Mouse (Mus musculus) embryonic facial prominence, embryonic 13.5 days (tissue): ENCODE measurements around the gene Nfam1. TPM values are rescaled to one million over a fixed set of nuclear protein-coding genes. Genes with fewer than 3 reads are reported as not detected.
"Not testable (repeated sequence)": the region's sequence is repeated elsewhere in the genome, so short reads cannot be mapped to it uniquely, and the experiment has no call there.

Experiments used
- ATAC-seq: fragments of 200-750 bp; cut with Nextera tagmentation; 2 replicates; pipeline ENCODE4 v1.8.0; 2017; ENCODE audit warnings: low read depth; ENCODE audit not compliant: insufficient number of reproducible peaks, insufficient read depth, low FRiP score, low TSS enrichment
- H3K27ac ChIP-seq: fragments of 300-500 bp; sonication (generic); 2 replicates; pipeline ENCODE4 v1.5.1; 2015; ENCODE audit warnings: moderate library complexity, mild to moderate bottlenecking, inconsistent platforms
- H3K27me3 ChIP-seq: fragments of 300-500 bp; sonication (generic); 2 replicates; pipeline ENCODE4 v1.6.1; 2015; ENCODE audit warnings: mild to moderate bottlenecking, inconsistent platforms
- H3K36me3 ChIP-seq: fragments of 300-500 bp; sonication (generic); 2 replicates; pipeline ENCODE4 v1.6.1; 2015; ENCODE audit warnings: mild to moderate bottlenecking, inconsistent platforms
- H3K4me1 ChIP-seq: fragments of 300-500 bp; sonication (generic); 2 replicates; pipeline ENCODE4 v1.6.1; 2015; ENCODE audit warnings: inconsistent platforms
- H3K4me2 ChIP-seq: fragments of 300-500 bp; sonication (generic); 2 replicates; pipeline ENCODE4 v1.6.1; 2015; ENCODE audit warnings: moderate library complexity, mild to moderate bottlenecking, inconsistent platforms
- H3K4me3 ChIP-seq: fragments of 300-500 bp; sonication (generic); 2 replicates; pipeline ENCODE4 v1.5.1; 2015; ENCODE audit warnings: mild to moderate bottlenecking, inconsistent platforms
- H3K9ac ChIP-seq: fragments of 300-500 bp; sonication (generic); 2 replicates; pipeline ENCODE4 v1.6.1; 2015; ENCODE audit warnings: mild to moderate bottlenecking, inconsistent platforms
- H3K9me3 ChIP-seq: fragments of 300-500 bp; sonication (generic); 2 replicates; pipeline ENCODE4 v1.6.1; 2016; ENCODE audit warnings: inconsistent platforms
- WGBS: fragments of 180-500 bp; shearing (Covaris S2); methylation state at CpG from one replicate; pipeline ENCODE4 v1.1.7; 2015; ENCODE audit warnings: mixed read lengths; 5-methylcytosine and 5-hydroxymethylcytosine counted together
- polyA plus RNA-seq: library from polyadenylated mRNA; unstranded; fragments of >200 nt; fragmentation: Nextera tagmentation; extraction: Ambion mirVana; gene quantifications from 2 replicates; pipeline ENCODE4 v1.2.1, GENCODE M21; 2015

The Nfam1 gene
- polyA plus RNA-seq, 1 experiment from 2014 or later = 3.7 TPM

DNA sequence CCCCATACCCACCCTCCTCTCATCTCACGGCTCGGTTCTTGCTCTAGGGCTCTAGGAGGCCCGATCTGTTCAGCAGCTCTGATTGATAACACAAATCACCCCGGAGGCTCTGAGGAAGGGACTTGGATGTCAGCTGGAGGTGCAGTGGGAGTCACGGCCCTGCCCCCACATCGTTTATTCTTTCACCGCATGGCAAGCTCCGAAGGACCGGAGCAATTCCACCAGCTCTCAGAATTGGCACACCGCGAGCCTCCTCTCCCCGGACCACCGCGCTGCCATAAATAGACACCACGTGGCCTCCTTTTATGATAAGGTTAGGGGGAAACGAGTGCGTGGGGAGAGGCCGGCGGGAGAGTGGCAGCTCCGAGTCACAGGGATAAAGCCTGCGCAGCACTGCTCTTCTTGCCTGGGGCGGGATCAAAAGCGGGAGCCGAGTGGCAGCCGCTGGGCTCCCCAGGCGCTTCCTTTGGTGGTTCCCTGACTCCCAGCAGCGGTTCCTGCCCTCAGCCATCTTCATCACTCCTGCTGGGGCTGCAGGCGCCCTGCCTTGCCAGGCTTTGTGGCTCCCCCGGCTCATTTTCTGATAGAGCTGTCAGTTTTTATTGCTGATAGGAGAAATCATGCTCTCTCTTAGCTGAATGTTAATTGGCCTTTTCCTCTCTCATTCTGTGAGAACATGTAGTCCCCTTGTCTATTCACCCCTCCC is 23.4 kb upstream of the Nfam1 start:
- no peak for ATAC-seq

DNA sequence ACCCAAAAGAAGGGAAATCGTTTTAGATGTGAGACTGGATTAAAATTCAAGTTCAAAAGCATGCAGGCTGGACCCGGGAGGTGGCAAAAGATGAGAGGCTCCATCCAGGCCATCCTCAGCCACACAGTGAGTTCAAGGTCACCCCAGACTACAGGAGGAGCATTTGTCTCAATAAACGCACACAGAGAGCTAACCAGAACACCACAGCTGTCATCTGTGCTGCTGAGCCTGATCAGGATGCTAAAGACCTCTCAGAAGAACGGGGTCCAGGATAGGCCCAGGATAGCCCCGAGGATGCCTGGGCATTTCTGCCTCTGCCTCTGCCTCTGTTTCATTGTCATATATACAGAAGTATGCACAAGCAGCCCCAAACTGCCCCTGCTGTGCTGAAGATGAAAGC is 22.5 kb upstream of the Nfam1 start:
- no peak overlapping the region for H3K4me3 ChIP-seq
- H3K4me1 ChIP-seq = peaks cover 34% of the 10 kb centered on the region
- WGBS = 45% methylated on average over 5 of the region's 5 CpGs
- no peaks in the 10 kb centered on the region for H3K36me3 ChIP-seq
- no peak overlapping the region for H3K27ac ChIP-seq
- ATAC-seq = no peak
- no peaks in the 10 kb centered on the region for H3K9me3 ChIP-seq
- H3K9ac ChIP-seq = no peak overlapping the region
- 0 out of 2 replicates have a peak, but pooled peaks cover 5% of the 10 kb centered on the region for H3K27me3 ChIP-seq
- no peak overlapping the region for H3K4me2 ChIP-seq

More for the DNA sequence above, 23.4 kb upstream of the Nfam1 start:
- H3K27ac ChIP-seq = no peak overlapping the region
- H3K27me3 ChIP-seq = 0 out of 2 replicates have a peak, but pooled peaks cover 5% of the 10 kb centered on the region
- no peaks in the 10 kb centered on the region for H3K9me3 ChIP-seq
- H3K4me2 ChIP-seq = peak overlapping the region; percentile 74
- no peaks in the 10 kb centered on the region for H3K36me3 ChIP-seq
- peaks cover 38% of the 10 kb centered on the region for H3K4me1 ChIP-seq
- WGBS = 0% methylated on average over 29 of the region's 29 CpGs
- peak overlapping the region; percentile 64 for H3K9ac ChIP-seq
- H3K4me3 ChIP-seq = peak overlapping the region; percentile 40

DNA sequence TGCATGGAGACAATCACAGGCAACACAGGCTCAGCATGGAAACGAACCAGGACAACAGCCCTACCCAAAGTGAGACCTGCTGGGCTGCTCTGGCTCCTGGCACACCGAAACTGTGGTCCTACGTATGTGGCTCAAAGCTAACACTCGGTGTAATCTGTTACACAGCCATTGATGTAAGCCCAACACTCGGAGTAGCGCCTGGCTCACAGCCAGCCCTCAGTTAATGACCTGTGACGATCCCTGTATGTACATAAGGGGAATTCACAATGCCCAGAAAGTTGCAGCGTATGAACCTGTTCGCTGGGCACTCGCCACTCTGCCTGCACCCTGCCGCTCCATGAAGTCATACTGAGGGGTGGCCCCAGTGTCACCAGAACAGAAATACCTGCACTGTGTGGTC is 20.2 kb upstream of the Nfam1 start:
- Histone ChIP-seq H3K9me3 (no peaks in the 10 kb centered on the region), H3K4me3 (no peak overlapping the region), H3K27ac (no peak overlapping the region), H3K4me1 (peaks cover 31% of the 10 kb centered on the region), H3K27me3 (0 out of 2 replicates have a peak, but pooled peaks cover 5% of the 10 kb centered on the region), H3K4me2 (no peak overlapping the region), H3K36me3 (no peaks in the 10 kb centered on the region), H3K9ac (no peak overlapping the region)
- no peak for ATAC-seq
- 54% methylated on average over 11 of the region's 11 CpGs for WGBS

DNA sequence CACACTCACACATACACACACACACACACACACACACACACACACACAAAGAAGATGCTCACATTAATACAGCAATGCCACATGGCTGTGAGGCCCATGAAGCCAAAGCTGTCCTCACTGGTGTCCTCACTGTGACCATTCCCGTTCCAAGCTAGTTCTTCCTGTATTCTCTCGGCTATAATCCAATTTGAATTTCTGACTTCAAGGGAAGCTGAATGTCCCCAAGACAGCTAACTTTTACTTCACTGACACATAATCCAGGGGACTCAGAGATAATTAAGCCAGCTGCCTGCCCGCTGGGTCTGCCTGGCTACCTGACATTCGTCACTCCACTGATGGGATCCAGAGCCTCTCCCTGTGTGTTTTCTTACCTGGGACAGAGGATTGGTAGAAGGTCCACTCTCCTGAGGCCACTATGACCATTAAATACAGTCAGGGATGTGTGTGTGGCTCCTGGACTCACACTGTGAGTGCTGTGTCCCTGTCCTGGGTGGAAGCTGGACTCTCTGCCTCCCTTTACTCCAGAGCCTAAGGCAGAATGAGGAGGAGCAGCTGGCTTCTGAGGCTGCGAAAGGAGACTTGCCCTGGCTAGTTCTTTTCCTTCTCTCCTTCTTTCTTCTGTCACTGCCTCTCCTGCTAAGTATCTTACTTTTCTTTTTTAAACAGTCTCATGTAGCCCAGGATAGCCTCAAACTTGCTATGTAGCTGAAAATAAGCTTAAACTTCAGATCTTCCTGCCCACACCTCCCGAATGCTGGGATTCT is 19.4 kb upstream of the Nfam1 start:
- no peak for ATAC-seq
- Histone ChIP-seq H3K36me3 (no peaks in the 10 kb centered on the region), H3K4me1 (peaks cover 31% of the 10 kb centered on the region), H3K27ac (no peak overlapping the region), H3K9ac (0 out of 2 replicates have a peak overlapping the region, but pooled peaks have one; percentile 11), H3K4me2 (no peak overlapping the region), H3K27me3 (0 out of 2 replicates have a peak, but pooled peaks cover 5% of the 10 kb centered on the region), H3K9me3 (no peaks in the 10 kb centered on the region), H3K4me3 (no peak overlapping the region)
- WGBS = 36% methylated on average over 6 of the region's 6 CpGs

DNA sequence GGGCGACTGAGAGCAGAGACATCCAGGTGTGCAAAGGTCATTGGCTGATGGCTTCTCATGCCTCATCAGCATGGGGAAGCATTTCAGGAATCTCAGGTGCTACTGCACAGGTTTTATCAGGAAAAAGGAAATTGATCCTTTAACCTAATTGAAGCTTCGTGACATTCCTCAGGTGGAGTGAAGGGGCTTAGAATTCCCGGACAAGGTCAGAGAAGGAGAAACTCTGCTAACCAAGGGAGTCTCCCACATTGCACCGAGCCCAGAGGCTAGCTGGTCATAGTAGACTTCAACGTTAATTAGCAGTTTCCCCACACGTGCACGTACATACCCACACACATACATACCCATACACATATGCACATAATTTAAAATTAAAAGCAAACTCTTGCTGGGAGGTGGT is 13.6 kb upstream of the Nfam1 start:
- Histone ChIP-seq H3K4me1 (peaks cover 30% of the 10 kb centered on the region), H3K4me2 (no peak overlapping the region), H3K27ac (no peak overlapping the region), H3K36me3 (no peaks in the 10 kb centered on the region), H3K4me3 (no peak overlapping the region), H3K27me3 (no peaks in the 10 kb centered on the region), H3K9me3 (no peaks in the 10 kb centered on the region), H3K9ac (no peak overlapping the region)
- ATAC-seq = no peak
- 64% methylated on average over 7 of the region's 7 CpGs for WGBS

DNA sequence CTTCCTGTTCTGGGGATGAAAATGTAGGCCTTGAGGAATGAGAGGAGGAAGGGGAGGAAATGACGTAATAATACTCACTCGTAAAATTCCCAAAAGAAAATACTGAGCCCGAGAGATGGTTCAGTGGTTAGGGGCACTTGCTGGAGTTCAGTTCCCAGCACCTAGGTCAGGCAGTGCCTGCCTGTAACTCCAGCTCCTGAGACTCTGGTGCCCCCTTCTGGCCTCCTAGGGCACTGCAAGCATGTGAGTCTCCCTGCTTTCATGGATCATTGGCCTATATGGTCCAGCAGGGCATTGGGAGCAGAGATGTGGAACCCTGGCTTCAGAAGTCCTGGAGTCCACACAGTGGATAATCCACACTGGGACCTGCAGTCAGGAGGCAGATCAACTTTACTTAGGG is 13.2 kb upstream of the Nfam1 start:
- H3K9ac ChIP-seq = no peak overlapping the region
- whole genome bisulfite sequencing = 94% methylated on average over 3 of the region's 3 CpGs

DNA sequence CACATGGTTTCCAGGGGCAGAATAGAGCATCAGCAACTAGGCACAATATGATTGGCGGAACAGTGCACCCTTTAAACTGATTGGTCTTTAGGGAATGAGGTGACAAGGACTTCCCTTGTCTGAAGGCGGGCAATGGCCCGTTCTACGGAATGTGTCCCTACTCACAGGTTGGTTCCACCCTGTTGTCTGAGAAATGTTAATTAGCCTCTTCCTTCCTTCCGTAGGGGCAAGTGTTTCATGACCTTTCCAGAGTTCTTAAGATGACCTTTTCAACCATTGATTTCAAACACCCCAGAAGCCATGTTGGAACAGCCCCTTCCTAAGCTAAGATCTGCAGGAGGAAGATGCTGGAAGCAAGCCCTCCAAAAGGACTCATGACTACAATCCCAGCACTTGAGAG is 12.5 kb upstream of the Nfam1 start:
- ATAC-seq, H3K9ac ChIP-seq, H3K36me3 ChIP-seq, H3K4me3 ChIP-seq, H3K9me3 ChIP-seq, H3K27me3 ChIP-seq, H3K27ac ChIP-seq, H3K4me2 ChIP-seq: not testable (repeated sequence)
- peaks cover 36% of the 10 kb centered on the region for H3K4me1 ChIP-seq
- WGBS = 79% methylated on average over 5 of the region's 5 CpGs

More for the DNA sequence above, 13.2 kb upstream of the Nfam1 start:
- no peaks in the 10 kb centered on the region for H3K9me3 ChIP-seq
- H3K27ac ChIP-seq = no peak overlapping the region
- peaks cover 33% of the 10 kb centered on the region for H3K4me1 ChIP-seq
- ATAC-seq = no peak
- no peak overlapping the region for H3K4me2 ChIP-seq
- no peak overlapping the region for H3K4me3 ChIP-seq
- no peaks in the 10 kb centered on the region for H3K27me3 ChIP-seq
- H3K36me3 ChIP-seq = no peaks in the 10 kb centered on the region

DNA sequence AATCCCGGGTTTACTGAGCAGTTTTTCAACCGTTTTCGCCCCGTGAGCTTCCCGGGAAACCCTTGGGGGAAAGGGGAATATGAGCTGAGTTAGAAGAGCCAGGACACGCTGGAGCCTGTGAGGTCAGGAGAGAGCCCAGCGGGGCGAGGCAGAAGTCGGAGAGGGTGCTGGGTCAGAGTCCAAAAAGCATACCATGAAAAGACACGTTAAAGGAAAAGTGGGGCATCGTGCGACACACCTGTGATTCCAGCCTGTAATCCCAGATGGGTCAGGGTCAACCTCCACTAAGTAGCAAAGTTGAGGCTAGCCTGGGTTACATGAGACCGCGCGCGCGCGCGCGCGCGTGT is 10.2 kb upstream of the Nfam1 start:
- 0 out of 2 replicates have a peak overlapping the region, but pooled peaks have one; percentile 5 for H3K4me3 ChIP-seq
- H3K36me3 ChIP-seq = no peaks in the 10 kb centered on the region
- peak overlapping the region; percentile 43 for H3K4me2 ChIP-seq
- peaks cover 54% of the 10 kb centered on the region for H3K4me1 ChIP-seq
- H3K9me3 ChIP-seq = no peaks in the 10 kb centered on the region
- no peaks in the 10 kb centered on the region for H3K27me3 ChIP-seq
- no peak for ATAC-seq
- WGBS = 55% methylated on average over 22 of the region's 22 CpGs
- H3K9ac ChIP-seq = 0 out of 2 replicates have a peak overlapping the region, but pooled peaks have one; percentile 17
- H3K27ac ChIP-seq = peak overlapping the region; percentile 30

DNA sequence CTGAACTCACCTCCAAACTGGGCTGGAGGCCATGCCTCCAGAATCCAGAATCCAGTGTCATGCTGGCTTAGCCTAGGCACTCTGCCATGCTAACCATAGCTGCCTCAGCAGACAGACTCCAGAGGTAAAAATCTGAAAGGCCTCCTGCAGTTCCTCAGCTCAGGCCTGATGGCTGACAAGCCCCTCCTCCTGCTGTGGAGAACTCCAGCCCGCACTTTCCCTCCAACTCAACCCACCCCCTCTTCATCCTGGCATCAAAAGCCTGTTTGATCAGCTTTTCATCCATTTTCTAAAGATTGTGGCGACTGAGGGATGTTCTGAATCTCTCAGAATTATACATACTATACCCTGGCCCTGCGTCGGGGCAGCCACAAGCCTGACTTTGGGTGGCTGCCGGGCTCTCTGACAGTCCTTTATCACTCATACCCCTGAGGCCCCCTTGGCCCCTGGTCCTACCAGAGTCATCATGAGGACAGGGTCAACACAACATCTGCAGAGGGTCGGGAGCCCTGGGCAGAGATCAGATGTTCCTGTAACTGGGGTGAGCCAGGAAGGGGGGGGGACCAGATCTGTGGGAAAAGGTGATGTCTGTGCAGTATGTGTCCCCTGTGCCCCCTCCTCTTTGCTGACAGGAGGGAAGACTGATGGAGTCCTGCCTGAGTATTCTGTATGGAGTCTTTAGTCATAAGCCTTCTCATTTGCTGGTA is 9.7 kb upstream of the Nfam1 start:
- H3K27me3 ChIP-seq = no peaks in the 10 kb centered on the region
- no peak for ATAC-seq
- WGBS = 3% methylated on average over 6 of the region's 6 CpGs
- H3K4me1 ChIP-seq = peaks cover 59% of the 10 kb centered on the region
- peak overlapping the region; percentile 43 for H3K4me2 ChIP-seq
- H3K4me3 ChIP-seq = peak overlapping the region; percentile 5; the same call in 1 of the 2 replicates
- H3K36me3 ChIP-seq = no peaks in the 10 kb centered on the region
- H3K27ac ChIP-seq = peak overlapping the region; percentile 30
- no peaks in the 10 kb centered on the region for H3K9me3 ChIP-seq
- 0 out of 2 replicates have a peak overlapping the region, but pooled peaks have one; percentile 17 for H3K9ac ChIP-seq

DNA sequence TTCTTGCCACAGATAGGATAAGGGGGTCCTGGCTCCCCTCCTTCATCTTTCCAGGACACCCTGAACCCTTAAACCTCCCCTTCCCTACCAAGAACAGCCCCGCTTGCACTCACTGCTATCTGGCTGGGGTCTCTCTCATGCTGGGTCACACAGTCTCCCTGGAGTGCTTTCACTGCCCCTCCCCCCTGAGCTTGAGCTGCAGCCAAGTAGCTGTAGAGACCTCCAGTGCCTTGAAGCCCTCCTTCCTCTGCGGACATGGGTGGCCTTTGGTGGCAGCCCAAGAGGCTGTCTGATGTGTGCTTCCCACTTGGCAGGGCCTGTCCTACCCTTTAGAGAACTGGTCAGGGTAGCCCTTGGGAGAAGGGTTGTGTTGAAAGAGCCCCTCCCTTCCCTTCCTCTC is 7.0 kb upstream of the Nfam1 start:
- Histone ChIP-seq H3K27ac (no peak overlapping the region), H3K36me3 (no peaks in the 10 kb centered on the region), H3K4me3 (no peak overlapping the region), H3K27me3 (peaks cover 4% of the 10 kb centered on the region), H3K4me2 (no peak overlapping the region), H3K9me3 (no peaks in the 10 kb centered on the region), H3K4me1 (peaks cover 75% of the 10 kb centered on the region), H3K9ac (no peak overlapping the region)
- no peak for ATAC-seq
- 54% methylated on average over 2 of the region's 2 CpGs for WGBS

DNA sequence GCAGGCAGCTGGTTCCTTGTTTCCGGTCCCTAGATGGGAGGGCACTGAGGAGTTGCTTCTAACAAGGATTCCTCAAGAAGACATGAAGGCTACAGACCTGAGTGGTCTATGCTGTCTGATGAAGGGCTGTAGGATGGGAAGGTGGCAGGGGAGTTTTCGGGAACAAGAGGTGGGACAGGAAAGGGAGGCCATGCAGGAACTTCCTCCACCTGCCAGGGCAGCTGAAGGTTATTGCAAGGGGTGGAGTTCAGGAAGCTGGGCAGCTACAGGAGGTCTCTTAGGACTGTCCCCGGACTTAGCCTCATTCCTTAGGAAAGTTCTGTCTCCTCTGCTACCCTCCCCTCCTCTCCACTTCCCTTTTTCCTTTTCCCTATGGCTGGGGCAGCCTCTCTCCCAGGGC is 5.7 kb upstream of the Nfam1 start:
- WGBS = 58% methylated on average over 3 of the region's 3 CpGs
- no peaks in the 10 kb centered on the region for H3K9me3 ChIP-seq
- no peak overlapping the region for H3K4me3 ChIP-seq
- H3K4me1 ChIP-seq = peaks cover 85% of the 10 kb centered on the region
- no peaks in the 10 kb centered on the region for H3K36me3 ChIP-seq
- no peak overlapping the region for H3K27ac ChIP-seq
- no peak overlapping the region for H3K4me2 ChIP-seq
- H3K9ac ChIP-seq = no peak overlapping the region
- no peak for ATAC-seq
- H3K27me3 ChIP-seq = peaks cover 14% of the 10 kb centered on the region
